Mouse (Mus musculus) spleen, adult 2 months (tissue): ENCODE measurements around the gene Angptl2.

ENCODE experiments used
- CTCF ChIP-seq: fragments of 200-500 bp; IDR thresholded peaks from 2 replicates; pipeline ENCODE4 v1.5.1; 2011; ENCODE audit warnings: mild to moderate bottlenecking, inconsistent platforms; ENCODE audit not compliant: insufficient read depth, insufficient read length, insufficient replicate concordance; ENCODE audit errors: extremely low read depth
- POLR2A ChIP-seq: fragments of 200-500 bp; IDR thresholded peaks from 2 replicates; pipeline ENCODE4 v1.6.1; 2011; ENCODE audit warnings: low read depth, low read length, inconsistent platforms

- TF ChIP-seq POLR2A (no peak), CTCF (no peak)
Measured at GRCm38 (mm10) chr2:33248549-33248948, 32.7 kb downstream of the Angptl2 start.
